Mouse (Mus musculus) adrenal gland, postnatal 14 days (tissue): ENCODE measurements at regions not wholly inside any gene's neighbourhood (a gene's known extent, or its start where the extent isn't known, plus 50 kb on each side); places are given as distances from the start of the nearest gene placed in this dataset.
A peak's percentile ranks its signal among the peaks of the same experiment; 100 is the strongest.

ENCODE experiments used
- DNase-seq: peaks from one replicate; pipeline ENCODE4 v3.0.0; 2021; ENCODE audit warnings: mixed read lengths

DNA sequence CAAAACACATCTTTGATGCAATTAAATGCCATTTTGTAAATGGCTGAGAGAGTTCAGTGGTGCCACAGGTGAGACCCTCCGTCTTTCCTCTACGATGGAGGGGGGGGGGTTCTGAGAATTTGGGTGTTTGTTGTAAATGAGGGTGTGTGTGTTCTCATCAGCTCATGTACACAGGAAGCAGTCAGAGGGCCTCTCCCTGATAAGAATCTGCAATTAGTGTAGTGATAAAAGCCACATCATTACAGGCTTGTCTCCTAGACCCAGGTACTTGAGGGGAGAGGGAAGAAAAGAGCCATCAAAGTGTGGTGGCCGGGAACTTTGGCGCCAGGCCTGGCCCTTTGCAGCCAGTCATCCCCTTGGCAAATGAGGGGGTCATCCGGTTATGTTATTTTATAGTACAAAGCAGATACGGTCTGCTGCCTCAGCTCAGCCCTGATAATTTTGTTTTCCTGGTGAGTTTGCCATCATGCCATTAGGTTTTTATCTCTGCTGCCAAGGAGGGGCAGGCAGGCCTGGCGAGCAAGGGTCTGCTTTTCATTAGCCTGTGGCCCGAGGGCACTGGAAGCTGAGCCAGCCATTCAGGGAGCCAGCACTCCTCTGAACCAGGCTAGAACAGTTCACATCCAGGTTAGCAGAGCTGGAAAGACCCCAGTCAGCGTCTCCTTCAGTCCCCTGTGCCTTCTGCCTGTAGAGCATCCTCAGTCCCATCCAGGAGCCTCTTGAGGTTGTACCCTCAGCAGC, 59.7 kb downstream of the H2al1j start:
- DNase-seq, result no peak

DNA sequence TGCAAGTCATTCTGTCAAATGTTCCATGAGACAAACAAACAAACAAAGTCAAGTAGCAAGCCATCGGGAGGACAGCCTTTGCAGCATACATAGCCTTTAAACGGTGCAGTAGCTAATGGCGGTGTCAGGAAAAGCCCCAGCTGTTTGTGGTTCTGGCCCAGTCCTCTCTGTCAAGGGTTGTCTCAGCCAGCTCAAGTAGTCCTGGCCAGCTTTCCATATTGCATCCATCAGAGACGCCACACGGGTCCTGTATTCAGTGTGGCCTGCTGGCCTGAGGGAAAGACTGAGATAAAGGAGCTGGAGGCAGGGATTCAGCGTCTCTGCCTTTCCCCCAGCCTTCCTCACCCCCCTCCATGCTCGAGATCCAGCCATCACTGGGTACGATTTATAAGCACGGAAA, 61.2 kb downstream of the H2al1j start:
- no peak for DNase-seq

DNA sequence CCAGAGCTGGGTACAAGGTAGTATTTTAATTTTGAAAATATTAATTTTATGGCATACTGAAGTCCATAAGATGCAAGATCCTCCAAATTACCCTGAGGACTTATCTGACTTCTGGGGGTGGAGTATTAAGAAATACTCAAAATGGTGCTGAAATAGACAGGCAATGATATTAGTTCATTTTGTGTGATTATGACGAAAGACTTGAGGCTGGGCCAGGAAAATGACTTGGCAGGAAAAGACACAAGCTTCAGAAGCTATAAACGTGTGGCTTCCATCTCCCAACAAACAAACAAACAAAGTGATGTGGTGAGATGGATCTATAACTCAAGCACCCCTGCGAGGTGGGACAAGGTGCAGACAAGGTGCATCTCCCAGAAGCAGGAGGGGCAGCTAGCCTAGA, 72.8 kb downstream of the H2al1j start:
- DNase-seq, result peak; percentile 12

DNA sequence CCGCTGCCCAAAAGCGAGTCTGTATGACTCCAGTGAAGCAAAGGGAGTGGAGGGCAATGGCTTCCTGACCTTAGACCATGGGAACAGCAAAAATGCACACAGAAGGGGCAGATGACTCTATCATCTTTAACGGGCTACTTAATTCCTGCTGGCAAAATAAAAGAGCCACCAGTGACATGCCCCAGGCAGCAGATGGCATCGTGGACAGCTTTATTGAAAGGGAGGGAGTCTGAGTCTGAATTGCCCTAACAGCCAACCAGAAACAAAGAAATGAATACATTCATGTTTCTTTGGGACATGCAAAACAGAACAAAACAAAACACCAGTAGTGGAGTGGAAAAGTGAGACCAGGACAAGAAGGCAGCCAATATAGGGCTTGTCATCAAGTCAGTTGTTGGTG, 76.7 kb downstream of the H2al1j start:
- no peak for DNase-seq

DNA sequence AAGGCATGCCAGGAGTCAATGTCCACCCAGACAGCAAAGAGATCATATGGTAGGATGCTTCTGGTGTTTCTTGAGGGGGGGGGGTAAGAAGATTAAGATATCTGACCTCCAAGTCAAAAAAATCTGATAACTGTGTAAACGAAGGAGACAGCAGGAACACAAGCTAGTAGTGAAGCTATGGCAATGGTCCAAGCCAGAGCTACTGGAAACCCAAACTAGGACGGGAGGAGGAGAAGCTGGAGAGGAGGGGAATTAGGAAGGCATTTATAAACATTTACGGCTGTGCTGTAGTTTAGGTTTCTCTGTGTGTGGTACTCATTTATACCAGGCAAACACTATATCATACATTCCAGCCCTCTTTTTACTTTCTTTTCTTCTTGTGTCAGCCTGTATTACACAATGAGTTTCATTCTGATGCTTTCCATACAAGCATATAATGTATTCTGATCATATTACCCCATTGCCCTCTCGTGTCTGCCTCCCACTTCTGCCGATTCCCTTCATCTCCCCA, 84.7 kb downstream of the H2al1j start:
- no peak for DNase-seq

DNA sequence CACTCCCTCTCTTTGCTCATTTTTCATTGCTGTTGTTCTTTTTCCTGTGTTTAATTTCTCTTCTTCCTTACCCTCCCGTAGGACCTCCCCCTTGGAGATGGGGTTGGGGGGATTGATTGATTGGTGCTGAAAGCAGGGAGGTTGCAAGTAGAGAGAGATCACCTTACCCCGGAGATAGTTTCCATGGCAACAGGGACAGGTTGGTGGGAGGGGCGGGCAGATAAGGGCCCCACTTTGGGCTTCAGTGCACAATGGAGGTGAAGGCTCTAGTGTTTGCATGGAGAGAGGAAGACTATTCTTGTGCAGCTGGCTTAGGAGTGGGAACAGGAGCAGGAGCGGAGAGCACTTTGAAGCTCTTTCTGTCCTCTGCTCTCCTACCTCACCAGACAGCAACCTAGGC, 88.0 kb downstream of the H2al1j start:
- DNase-seq, result no peak

DNA sequence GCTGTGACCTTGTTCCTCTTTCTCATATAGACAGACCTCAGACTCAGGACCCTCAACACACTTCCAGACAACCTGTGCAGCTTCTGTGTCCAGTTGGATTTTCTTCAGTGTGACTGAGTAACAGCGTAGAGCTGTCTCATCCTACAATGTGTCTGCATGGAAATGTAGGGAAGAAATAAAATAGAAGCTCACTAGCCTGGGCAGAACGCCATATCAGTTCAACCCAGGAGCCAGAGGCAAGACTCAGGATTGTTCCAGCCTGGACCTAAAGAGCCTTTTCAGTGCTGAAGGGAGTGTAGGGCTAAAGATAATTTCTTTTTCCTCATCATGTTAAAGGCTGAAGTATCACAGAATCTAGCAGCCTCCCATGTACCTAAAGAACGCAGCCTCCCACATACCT, 88.9 kb downstream of the H2al1j start:
- DNase-seq, result no peak

DNA sequence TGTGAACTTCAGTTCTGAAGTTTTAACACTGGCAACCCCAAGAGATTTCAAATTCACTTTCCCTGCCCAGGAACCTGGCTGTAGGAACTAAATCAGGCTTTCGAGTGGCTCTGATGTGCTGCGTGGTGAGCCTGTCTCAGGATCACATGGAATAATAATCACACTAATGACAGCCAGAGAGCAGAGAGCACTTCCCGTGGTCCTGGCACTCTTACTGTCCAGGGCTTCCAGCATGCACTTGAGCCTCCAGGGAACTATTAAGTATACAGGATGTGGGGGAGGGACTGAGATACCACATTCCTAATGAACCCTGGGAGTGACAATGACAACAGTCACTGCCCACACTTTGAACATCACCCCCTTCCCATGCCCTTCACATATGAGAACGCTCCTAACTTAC, 90.2 kb downstream of the H2al1j start:
- DNase-seq, result no peak

DNA sequence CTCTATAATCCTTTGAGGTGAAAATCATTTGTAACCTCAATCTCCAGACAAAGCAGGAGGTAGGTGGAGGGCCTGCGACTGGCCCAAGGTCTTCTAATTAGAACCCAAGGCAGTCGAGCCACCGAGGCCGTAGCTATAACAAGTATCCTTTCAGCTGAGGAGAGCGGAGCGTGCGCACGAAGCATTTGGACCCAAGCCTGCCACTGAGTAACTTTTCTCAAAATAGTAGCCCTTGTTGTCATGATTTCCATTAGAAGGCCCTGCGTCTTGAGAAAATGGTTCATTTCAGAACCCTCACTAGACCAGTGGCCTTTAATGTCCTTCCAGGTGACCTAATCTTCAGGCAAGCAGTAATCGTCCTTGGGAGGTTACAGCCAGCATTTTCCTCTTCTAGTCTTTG, 90.6 kb downstream of the H2al1j start:
- no peak for DNase-seq

DNA sequence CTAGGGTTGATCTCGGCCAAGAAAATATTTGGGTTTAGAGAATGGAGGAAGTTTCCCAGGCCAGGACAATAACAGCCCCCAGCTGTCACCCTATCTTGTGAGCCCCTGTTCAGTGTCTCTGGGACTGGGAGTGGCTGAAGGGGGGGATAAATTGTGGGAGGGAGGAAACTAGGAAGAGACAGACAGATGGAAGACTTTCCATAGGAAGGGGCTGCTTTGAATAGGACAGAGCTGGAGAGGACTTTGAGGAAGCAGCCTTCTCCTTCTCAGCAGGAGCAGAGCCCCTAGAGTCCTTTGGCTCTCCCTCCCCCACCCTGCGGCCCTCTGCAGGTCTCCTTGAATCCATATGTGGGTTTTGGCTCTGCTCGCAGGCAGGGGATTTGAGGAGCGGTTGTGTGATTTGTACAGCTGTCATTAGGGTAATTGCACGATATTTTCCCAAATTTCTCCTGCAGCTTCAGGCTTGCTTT, 91.6 kb downstream of the H2al1j start:
- no peak for DNase-seq

DNA sequence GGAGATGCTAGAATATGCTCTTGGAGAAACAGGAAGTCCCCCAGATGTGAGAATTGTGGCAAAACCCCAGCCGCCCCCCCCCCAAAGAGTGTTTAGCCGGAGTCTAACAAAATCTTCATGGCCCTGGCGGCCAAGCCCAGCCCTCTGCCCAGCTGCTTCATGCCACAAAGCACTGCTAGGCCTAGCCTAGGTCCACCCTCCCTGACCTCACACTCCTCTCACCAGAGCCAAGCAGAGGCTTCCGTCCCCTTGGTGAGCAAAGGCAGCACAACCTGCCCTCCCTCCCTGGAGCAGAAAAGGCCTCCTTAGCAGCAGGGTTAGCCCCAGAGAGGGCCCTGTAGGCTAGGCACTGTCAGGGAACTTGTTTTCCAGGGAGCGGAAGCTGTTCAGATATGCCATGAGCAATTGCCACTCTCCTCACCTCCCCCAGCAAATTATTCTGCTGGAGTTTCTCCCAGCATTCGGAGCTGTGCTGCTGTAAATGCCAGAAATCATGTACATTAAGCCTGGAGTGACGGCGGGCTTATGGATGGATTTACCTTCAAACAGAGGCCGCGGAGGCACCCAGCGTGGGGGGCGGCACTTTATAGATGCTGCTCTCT, 104.9 kb downstream of the H2al1j start:
- DNase-seq, result no peak

DNA sequence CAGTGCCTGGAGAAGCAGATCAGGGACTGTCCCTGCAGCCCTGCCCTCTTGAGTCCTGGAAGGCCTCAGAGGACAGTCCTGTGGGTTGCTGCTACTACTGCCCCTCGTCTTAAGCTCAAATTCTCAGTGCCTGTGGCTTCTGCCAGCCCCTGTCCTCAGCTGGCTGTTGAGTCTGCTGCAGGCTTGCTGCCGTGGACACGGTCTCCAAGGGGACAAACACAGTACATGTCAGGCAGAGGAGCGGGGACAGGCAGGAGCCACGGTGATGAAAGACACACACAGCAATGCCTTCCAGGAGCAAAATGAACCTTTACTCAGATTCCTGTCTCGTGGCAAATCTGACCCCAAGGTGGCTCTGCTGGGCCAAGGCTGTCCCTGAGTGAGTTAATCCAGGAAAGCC, 107.7 kb downstream of the H2al1j start:
- peak; percentile 48 for DNase-seq

DNA sequence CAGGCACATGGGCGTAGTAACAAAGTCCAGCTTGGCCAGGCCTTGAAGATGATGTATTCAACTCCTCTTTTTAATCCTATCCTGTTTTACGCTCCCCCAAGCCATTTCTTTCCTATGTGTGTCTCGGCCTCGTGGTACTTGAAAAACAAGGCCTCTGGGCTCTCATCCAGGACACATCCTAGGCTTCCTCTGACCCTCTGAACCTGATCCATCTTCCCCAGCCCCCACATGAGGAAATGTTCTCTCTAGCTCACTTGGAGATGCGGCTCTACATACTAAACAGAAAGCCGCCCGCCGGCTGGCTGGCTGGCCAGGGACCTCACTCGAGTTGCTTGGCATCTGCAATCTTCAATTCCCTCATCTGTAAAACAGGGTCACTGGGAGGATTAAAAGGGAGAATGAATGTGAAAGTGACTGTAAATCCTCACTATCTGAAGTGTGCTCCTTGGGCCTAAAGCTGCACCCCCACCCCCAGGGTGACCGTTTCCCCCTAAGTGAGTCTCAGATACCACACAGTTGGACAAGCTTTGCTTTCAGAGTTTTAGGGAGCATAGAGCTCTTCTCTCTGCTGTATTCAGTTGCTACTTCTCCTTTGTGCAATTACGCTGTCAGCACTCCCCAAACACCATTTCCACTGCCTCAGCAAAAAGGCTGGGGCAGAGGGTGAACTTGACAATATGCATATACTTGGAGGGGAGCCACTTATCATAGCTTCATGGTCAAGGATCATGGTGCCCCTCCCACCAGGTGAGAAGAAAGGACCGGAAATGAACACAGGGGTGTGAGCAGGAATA, 109.7 kb downstream of the H2al1j start:
- peak; percentile 24 for DNase-seq

DNA sequence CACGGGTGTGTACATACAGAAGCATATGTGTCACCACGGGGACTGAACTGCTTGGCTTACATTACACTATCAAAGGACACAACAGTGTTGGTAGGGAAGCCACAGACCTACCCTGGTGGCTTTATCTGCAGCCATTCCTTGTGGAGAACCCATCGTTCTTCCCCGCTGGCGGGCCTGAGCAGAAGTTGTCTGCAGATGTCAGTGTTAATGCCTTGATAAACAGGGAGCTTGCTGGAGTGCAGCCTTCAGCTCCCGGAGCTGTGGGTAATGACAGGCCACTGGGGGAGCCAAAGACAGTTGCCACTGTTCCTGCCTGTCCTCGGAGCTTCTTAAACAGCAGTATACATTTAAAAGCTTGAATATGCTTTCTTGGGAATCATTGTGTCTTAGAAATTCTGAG, 115.9 kb downstream of the H2al1j start:
- peak; percentile 17 for DNase-seq

DNA sequence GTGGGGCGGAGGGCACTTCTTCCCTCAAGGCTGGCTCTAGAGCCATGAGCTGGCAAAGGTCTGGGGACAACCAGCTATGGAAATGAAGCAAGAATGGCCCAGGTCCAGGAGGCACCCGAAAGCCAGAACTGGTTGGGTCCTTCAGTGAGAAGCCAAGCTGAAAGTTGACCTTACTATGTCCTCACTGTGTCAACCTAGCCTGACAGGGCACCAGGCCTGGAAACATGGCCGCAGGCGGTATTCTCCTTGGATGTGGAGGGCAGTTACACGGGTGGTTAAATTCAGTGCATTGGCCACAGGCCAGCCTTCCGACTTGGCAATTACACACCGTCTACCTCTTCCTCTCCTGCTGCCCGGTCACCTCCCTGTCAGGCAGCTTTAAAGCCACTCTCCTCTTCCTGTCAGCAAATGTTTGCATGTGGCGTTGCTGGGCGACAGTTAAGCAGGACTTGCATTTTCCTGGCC, 116.7 kb downstream of the H2al1j start:
- DNase-seq, result peak; percentile 74

DNA sequence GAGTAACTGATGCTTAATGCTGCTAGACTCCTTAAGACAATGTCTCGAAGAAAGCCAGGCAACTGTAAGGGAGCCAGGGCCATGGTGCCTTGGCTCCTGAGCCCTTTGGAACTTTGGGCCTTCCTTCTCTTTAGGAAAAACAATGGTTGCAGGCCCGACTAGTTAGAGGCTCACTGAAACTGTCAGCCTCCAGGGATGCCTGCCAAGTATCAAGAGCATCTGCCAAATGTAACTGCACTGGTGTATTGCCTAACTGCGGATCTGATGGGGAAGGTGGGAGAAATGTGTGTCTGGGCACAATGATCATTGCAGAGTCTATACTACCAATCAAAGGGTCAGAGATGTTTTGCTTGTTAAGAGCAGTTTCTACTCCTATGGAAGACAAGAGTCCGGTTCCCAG, 121.1 kb downstream of the H2al1j start:
- DNase-seq, result no peak

DNA sequence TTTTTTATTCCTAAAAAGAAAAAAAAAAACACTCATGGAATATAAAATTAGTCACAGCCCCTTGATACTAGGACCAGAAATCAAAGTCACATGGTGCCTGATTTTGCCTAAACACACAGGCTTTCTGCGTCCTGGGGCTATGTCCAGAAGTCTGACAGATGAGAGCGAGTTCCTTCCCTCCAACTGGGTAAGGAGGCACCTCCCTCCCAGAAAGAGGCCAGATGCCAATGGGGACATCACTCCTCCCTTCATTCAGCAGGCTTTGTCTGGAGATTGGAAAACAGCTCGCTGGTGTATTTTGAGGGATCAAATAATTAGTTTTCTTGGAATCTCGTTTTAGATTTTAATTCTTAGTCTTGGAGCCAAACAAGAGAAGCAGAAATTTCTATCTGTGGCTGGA, 130.9 kb downstream of the H2al1j start:
- no peak for DNase-seq

DNA sequence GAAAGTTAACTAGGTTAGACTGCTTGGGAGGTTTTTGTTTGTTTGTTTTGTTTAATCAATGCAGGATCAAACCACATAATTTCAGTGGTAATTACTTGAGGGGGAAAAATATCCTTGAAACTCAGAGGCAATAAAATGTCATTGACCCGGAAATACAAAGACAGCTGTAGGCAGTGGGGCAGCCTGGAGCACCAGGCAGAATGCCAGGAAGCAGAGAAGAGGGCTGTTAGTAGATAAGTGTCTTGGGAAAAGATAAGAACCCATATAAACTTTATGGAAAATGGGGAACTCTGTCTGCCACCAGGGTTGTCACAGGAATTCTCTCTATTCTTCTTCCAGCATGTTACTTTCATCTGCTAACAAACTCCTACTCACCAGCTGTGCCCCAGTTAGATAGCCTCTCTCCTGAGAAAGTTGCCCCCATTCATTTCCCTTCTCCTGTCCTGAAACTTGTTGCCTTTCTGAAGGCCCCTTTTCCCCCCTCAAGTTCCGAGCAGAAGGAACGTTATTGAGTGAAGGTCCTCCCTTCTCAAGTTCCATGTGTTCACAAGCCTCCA, 136.4 kb downstream of the H2al1j start:
- no peak for DNase-seq

DNA sequence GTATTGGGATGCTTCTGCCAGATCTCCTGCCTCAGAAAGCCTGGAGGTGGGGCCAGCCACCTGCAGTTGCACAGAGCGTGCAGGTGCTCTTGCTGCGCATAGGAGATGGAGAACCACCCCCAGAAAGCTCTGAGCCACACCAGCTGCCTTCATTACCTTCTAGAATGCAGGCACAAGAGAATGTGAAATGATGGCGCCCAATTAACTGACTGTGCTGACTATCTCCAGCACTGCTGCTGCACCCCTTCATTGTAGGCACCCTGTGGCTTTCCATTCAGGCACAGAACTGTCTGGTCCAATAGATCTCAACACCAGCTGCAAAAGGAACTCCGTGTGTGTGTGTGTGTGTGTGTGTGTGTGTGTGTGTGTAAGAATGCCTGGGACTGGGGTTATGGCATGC, 138.6 kb downstream of the H2al1j start:
- no peak for DNase-seq

DNA sequence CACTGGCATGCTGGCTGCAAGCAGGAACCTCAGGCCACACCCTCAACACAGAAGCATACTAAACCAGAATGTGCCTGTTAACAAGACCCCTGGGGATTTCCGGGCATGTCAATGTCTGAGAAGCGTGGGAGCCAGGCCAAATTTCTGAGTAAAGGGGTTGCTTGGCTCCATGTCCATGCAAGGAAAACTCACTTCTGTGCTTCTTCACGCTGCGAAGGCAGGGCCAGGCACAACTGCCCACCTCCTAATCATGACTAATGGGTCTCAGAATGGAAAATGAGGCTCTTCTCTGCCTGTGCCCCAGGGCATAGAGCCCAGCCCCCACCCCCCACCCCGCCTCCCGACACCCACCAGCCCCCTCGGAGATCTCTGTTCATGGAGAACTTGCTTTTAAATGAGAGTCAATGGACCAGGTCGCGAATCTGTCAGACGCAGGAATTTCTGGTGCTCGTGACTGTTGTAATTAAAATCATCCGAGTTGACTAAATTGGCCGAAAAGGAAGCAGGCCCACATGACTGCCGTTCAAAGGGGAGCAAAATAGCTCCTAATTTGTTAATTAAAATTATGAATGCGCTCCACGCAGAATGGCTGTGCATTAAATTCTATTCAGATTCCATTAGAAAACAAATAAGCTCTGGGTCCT, 152.2 kb downstream of the H2al1j start:
- no peak for DNase-seq

DNA sequence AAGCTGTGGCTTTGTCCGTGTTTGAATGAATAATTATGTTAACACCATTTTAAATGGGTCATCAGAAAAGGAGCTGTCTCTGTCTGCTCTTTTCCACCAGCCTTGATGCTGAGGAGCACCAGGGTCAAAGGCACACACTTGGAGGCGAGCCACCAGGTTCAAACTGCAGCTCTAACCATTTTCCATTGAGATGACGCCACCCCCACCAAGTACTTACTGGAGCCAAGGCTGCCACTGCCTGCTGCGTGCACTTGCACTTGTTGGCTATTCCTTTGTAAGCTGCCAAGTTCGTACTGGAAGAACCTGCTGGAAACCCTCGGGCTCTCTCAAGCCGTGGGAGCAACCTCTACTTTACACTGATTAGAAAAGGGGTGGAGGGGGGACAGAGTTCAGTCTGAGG, 154.5 kb downstream of the H2al1j start:
- DNase-seq, result peak; percentile 68

DNA sequence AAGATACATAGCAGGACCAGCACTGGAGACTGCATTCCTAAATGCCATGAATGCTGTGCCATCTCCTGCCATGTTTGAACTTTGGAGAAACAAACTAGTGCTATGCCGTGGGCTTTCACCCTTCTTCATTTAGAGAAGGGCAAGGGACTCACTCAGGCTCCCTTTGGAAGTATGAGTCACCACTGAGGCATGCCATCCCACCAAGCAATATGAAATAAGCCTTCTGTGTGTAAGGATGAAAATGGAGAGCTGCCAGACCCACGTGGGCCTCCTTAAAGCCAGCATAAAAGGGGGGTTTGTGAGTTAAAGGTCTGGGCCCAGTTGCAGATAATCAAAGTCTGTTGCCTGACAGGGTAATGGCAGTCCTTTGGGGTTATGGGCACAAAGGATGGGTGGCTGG, 159.0 kb downstream of the H2al1j start:
- no peak for DNase-seq
